Mouse (Mus musculus) gastrocnemius, adult 8-10 months (tissue): ENCODE data around the gene Tmem39b. TPM values are rescaled to one million over a fixed set of nuclear protein-coding genes. Genes with fewer than 3 reads are reported as not detected.
"Not testable (repeated sequence)": the region's sequence is repeated elsewhere in the genome, so short reads cannot be mapped to it uniquely, and the experiment has no call there.

ENCODE experiments used
- DNase-seq, 2 experiments: peaks; one replicate each; pipeline ENCODE4 v3.0.0; 2022; ENCODE audit warnings: low spot score in 2 of 2
- total RNA-seq, 4 experiments: library from RNA; stranded (reverse); gene quantifications; 2 replicates each; pipeline ENCODE4 v1.2.4; 2022

Tmem39b gene
- 1 to 10 TPM; 1.8 to 4.9 (median 3.3) TPM for total RNA-seq

GRCm38 (mm10) chr4:129696158-129696985 is at the start of gene Tmem39b:
Gene Tmem39b, minus strand, starts transcription at chr4:129696838.
- DNase-seq: peak; percentile 83 to 85

- no peak for DNase-seq
Observed at GRCm38 (mm10) chr4:129746106-129746505, 49.5 kb upstream of the Tmem39b start.

GRCm38 (mm10) chr4:129743494-129743893 is 46.9 kb upstream of the Tmem39b start:
- no peak for DNase-seq

DNA sequence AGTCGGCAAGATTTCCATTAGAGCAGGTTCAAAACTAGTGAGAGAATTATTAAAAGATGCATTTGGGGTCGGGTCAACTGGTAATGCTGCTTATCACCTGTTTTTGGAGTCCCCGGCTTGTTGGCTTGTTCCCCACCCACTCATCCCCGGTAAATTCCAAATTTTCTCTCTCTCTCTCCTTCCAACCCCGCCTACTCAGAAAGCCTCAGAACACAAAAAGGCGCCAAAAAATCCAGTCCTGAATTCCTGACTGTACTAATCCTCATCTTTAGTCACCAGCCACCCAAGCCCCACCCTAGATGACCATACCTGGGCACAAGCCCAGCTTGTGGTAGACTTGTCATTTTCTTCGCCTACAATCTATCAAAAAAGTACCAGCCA is 46.4 kb upstream of the Tmem39b start:
- peak in 1 of 2 experiments; percentile 23 for DNase-seq

DNA sequence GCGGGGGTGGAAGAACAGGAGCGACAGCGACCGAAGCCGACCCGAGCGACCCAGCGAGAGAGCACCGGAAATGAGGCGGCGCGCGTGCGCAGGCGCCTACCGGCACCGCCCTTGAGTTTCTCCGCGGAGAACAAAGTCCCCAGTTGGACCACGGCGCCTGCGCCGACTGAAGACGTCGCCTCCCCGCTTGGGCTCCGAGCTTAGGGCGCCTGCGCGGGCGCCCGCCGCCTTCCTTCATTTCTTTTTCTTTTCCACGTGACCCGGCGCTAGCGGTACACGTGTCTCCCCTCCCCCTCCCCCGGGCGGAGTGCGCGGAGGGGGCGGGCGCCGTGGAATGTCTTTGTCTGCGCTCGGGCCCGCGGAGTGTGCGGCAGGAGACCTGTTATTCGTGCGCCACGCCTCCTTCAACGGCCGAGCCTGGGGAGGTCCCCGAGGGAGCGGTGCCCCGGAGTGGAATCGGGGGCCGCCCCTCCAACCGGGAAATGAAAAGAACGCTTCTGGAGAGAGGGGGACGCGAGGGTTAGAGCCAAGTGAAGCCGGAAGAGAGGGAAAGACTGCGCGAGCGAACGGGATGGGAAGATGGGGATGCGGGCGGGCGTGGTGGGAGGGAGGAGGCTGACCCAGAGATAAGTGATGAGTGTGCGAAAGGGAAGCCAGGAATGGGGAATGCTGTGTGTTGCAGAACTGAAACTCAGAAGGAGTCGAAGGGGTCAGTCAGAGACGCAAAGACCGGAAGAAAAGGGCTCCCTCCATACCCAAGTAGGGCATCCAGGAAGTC is 45.8 kb upstream of the Tmem39b start, which contains the start of gene Khdrbs1:
Gene Khdrbs1, minus strand, starts transcription at position 72 of the 778 bp plus-strand sequence.
- peak; percentile 93 for DNase-seq

- no peak for DNase-seq
Observed at GRCm38 (mm10) chr4:129741974-129742231, 45.3 kb upstream of the Tmem39b start.

DNA sequence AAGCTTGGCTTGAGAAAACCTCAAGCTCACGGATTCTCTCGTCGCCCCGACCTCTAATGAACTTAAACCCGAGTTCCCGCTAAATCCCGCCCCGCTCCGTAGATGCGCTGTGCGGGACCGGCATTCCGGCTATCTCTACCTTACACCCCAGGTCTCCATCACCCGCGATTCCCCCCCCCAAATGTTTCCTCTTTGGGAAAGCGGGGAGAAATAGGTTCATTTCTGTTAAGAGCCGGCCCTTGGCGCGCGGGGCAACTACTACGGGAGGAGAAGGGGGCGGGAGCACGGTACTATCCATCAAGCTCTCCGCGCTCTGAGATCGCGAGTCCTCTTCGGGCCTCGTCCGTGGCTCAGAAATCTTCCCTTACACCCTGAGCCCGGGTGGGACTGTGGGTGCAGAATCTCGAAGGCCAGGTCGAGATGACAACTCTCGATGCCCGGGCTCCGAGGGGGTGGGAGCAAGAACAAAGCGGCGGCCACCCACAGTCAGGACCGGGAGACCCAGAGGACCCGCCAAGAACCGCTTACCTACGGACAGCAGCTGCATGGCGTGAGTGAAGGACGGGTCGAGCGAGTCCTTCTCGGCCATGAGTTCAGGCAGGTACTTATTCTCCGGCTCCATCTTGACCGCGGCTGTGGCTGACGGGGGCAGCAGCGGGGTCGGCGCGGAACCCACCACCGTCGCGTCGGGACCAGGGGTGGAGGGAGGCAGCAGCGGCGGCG is 44.8 kb upstream of the Tmem39b start:
- DNase-seq: peak; percentile 6 to 16

GRCm38 (mm10) chr4:129739111-129739645 is 42.5 kb upstream of the Tmem39b start:
- DNase-seq: no peak

DNA sequence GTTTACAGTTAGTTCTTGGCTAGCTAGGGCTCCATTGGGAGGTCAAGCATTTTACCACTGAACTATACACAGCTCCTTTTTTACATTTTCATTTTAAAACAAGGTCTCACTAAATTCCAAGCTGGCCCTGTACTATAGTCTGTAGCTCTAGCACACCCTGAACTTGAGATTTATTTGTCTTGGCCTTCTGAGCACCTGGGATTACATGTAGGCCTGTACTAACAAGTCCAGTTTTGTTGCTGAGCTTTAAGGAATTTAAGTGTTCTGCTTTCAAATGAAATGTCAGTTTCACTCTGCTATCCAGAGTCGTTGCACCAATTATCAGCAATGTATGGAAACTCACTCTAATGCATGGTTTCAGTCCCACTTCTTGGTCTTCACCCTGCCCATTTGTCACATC is 39.5 kb upstream of the Tmem39b start:
- no peak for DNase-seq

DNA sequence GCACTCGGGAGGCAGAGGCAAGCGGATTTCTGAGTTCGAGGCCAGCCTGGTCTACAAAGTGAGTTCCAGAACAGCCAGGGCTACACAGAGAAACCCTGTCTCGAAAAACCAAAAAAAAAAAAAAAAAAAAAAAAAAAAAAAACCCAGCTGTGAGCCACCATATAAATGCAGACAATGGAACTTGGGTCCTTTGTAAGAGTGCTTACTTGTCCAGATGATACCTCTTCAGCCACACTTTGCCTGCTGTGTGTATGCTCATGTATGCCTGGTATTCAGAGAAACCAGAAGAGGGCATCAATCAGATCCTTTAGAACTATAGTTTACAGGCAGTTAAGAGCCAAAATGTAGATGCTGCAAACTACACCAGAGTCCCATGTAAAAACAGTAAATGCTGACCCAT is 38.8 kb upstream of the Tmem39b start:
- DNase-seq: not testable (repeated sequence)

DNA sequence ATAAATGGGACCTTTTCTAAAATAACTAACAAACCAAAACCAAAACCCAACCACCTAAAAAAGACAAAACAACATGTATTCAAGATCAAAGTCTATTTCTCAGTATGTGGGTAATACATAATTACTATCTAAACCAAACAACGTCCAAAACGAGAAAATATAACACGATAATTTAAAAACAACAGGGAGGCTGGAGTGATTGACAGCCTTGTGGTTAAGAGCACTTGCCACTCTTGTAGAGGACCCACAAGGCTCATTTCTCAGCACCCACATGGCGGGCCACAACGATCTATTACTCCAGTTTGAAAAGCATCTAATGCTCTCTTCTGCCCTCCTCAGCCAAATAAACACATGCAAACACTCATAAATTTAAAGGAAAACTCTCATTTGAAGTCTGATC is 34.8 kb upstream of the Tmem39b start:
- DNase-seq: no peak

GRCm38 (mm10) chr4:129716310-129716709 is 19.7 kb upstream of the Tmem39b start:
- DNase-seq: no peak

- DNase-seq: no peak
Observed at GRCm38 (mm10) chr4:129709486-129710129, 13.0 kb upstream of the Tmem39b start.

- DNase-seq: no peak
Observed at GRCm38 (mm10) chr4:129706750-129707149, 10.1 kb upstream of the Tmem39b start.

GRCm38 (mm10) chr4:129702454-129702853 is 5.8 kb upstream of the Tmem39b start:
- peak; percentile 21 to 41 for DNase-seq

DNA sequence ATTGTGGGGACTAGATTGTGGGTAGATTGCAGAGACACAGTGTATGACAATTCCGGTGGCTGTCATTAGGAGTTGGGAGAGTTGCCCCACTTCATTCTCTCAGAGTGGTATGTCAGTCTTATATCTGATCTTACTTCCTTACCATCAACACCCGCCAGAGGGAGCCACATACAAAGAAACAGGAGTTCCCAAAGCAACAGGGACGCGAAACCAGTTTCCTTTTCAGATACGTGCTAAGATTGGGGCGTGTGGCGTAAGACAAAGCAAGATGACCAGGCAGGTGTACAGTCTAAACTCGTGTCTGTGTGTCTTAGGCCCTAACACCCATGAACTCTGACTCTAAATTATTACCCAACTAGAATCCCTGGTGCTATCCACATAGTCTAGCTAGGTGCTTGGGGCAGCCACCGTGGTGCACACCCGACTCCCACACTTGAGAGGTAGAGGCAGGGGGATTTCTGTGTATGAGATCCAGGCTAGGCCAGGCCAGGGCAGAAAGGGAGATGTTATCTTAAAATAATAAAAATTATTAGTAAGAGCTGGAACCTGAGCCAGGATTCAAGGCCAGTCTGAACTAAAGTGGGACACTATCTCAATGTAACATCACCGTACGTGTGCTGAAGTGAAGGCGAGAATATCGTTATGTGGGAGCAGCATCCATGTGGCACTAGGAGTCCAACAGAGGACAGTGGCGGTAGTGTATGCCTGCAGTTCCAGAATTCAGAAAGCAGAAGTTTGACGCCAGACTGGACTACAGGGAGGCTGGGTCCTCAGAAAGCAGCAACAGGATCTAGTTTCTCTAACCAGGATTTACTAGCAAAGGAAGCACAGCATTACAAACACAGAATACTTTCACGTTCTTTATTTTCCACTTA is 5.1 kb upstream of the Tmem39b start:
- DNase-seq: peak; percentile 71 to 74

GRCm38 (mm10) chr4:129700661-129701060 is 4.0 kb upstream of the Tmem39b start:
- DNase-seq: not testable (repeated sequence)

GRCm38 (mm10) chr4:129700216-129700615 is 3.6 kb upstream of the Tmem39b start:
- no peak for DNase-seq

DNA sequence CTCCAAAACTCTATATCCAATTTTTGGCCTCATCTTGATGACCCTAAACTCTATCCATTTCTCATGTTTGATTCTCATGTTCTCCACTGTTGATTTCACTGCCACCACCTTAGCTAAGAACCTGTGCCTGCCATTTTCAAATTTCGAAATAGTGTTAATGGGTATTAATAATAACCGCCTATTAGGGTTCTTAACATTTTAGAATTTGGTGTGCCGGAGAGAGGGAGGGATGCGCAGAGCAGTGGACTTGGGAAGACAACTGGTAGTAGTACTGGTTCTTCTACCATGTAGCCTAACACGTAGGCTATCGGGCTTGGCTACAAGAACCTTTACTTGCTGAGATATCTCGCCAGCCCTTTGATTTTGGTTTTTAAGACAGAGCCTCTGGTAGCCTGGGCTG is 553 bp upstream of the Tmem39b start:
- DNase-seq: no peak

DNA sequence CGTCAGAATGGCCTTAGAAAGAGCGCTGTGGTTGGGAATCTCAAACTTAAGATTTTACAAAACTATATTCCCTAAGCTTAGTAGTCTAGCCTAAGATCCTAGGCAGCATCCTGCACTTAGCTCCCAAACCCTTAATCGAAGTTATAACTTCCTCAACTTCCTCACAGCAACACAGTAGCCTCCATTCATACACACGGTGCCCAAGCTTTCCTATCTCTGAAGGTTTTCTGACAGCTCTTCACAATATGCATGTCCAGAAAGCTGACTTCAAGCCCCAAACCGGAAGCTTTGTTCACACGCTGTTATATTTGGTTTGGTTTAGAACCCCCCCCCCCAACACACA is 852 bp downstream of the Tmem39b start:
- DNase-seq: no peak
